Mouse (Mus musculus) lung, postnatal 0 days (tissue): ENCODE measurements at regions not wholly inside any gene's neighbourhood (a gene's known extent, or its start where the extent isn't known, plus 50 kb on each side); places are given as distances from the start of the nearest gene placed in this dataset.

Experiments used
- CTCF ChIP-seq: IDR thresholded peaks from 2 replicates; pipeline ENCODE4 v1.5.1; 2016; ENCODE audit warnings: antibody characterized with exemption, mild to moderate bottlenecking
- EP300 ChIP-seq: IDR thresholded peaks from 2 replicates; pipeline ENCODE4 v1.6.1; 2016; ENCODE audit warnings: antibody characterized with exemption, mild to moderate bottlenecking, control low read depth

DNA sequence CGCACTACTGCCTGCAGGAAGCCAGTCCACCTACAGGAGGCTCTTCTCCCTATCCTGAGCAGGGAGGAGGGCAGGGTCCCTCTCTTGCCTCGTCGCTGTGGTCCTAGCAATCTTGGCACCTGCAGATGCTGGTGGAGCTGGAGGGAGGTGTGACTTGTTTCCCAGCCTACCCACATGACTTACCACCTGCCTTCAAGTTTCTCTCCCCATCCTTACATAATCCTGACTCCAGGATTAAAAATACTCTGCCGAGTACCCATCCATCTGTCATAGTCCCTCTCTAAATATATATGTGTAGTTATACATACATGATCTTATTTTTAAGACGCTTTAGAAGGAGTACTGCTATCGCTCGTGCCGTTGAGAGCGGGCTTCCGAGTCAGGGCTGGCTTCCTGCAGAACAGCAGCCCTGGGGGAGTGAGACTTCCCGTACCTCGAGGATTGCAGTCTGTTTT lies 93.5 kb upstream of the Grik3 start:
- no peak for TF ChIP-seq CTCF
- TF ChIP-seq EP300, result no peak
